Mouse (Mus musculus): Measurements from ENCODE around the gene Stab1. TPM values are rescaled to one million over a fixed set of nuclear protein-coding genes. Genes with fewer than 3 reads are reported as not detected.

The Stab1 gene
- polyA plus RNA-seq, 1 experiment: 17.0 TPM

- no peak overlapping the region for H3K4me3 ChIP-seq (ENCODE audit: insufficient read depth, low read length)
- no peaks in the 10 kb centered on the region for H3K4me1 ChIP-seq (ENCODE audit: control insufficient read depth, insufficient read depth, low read length)
- H3K27ac ChIP-seq (ENCODE audit: insufficient read depth, low read length): no peak overlapping the region
- TF ChIP-seq CTCF (IDR thresholded peaks at IDR 0.05; ENCODE audit: extremely low read depth, insufficient read depth, low read length): no peak
- TF ChIP-seq POLR2A (IDR thresholded peaks at IDR 0.05; ENCODE audit: extremely low read depth, insufficient read depth, low read length): no peak
Observed at GRCm38 (mm10) chr14:31161191-31161590, 7.2 kb downstream of the Stab1 start.

GRCm38 (mm10) chr14:31160196-31161150 lies 8.0 kb downstream of the Stab1 start:
- TF ChIP-seq CTCF (IDR thresholded peaks at IDR 0.05; ENCODE audit: extremely low read depth, insufficient read depth, low read length) (no peak), POLR2A (IDR thresholded peaks at IDR 0.05; ENCODE audit: extremely low read depth, insufficient read depth, low read length) (no peak)
- H3K4me3 ChIP-seq (ENCODE audit: insufficient read depth, low read length): no peak overlapping the region
- H3K27ac ChIP-seq (ENCODE audit: insufficient read depth, low read length): no peak overlapping the region
- no peaks in the 10 kb centered on the region for H3K4me1 ChIP-seq (ENCODE audit: control insufficient read depth, insufficient read depth, low read length)

- Histone ChIP-seq H3K27ac (ENCODE audit: insufficient read depth, low read length) (no peak overlapping the region), H3K4me1 (ENCODE audit: control insufficient read depth, insufficient read depth, low read length) (no peaks in the 10 kb centered on the region), H3K4me3 (ENCODE audit: insufficient read depth, low read length) (no peak overlapping the region)
- TF ChIP-seq CTCF (IDR thresholded peaks at IDR 0.05; ENCODE audit: extremely low read depth, insufficient read depth, low read length) (no peak), POLR2A (IDR thresholded peaks at IDR 0.05; ENCODE audit: extremely low read depth, insufficient read depth, low read length) (no peak)
Observed at GRCm38 (mm10) chr14:31145694-31146093, 22.7 kb downstream of the Stab1 start.

- Histone ChIP-seq H3K4me1 (ENCODE audit: control insufficient read depth, insufficient read depth, low read length) (no peaks in the 10 kb centered on the region), H3K4me3 (ENCODE audit: insufficient read depth, low read length) (no peak overlapping the region), H3K27ac (ENCODE audit: insufficient read depth, low read length) (no peak overlapping the region)
- TF ChIP-seq POLR2A (IDR thresholded peaks at IDR 0.05; ENCODE audit: extremely low read depth, insufficient read depth, low read length) (no peak), CTCF (IDR thresholded peaks at IDR 0.05; ENCODE audit: extremely low read depth, insufficient read depth, low read length) (no peak)
Observed at GRCm38 (mm10) chr14:31141011-31141410, 27.4 kb downstream of the Stab1 start.

- no peak overlapping the region for H3K4me3 ChIP-seq (ENCODE audit: insufficient read depth, low read length)
- H3K4me1 ChIP-seq (ENCODE audit: control insufficient read depth, insufficient read depth, low read length): no peaks in the 10 kb centered on the region
- TF ChIP-seq CTCF (IDR thresholded peaks at IDR 0.05; ENCODE audit: extremely low read depth, insufficient read depth, low read length) (no peak), POLR2A (IDR thresholded peaks at IDR 0.05; ENCODE audit: extremely low read depth, insufficient read depth, low read length) (no peak)
- H3K27ac ChIP-seq (ENCODE audit: insufficient read depth, low read length): no peak overlapping the region
Observed at GRCm38 (mm10) chr14:31140141-31140540, 28.3 kb downstream of the Stab1 start.

GRCm38 (mm10) chr14:31139666-31140065 lies 28.8 kb downstream of the Stab1 start:
- no peak for TF ChIP-seq CTCF (IDR thresholded peaks at IDR 0.05; ENCODE audit: extremely low read depth, insufficient read depth, low read length)
- Histone ChIP-seq H3K4me3 (ENCODE audit: insufficient read depth, low read length) (no peak overlapping the region), H3K4me1 (ENCODE audit: control insufficient read depth, insufficient read depth, low read length) (no peaks in the 10 kb centered on the region), H3K27ac (ENCODE audit: insufficient read depth, low read length) (no peak overlapping the region)

GRCm38 (mm10) chr14:31138897-31139429 lies 29.5 kb downstream of the Stab1 start:
- Histone ChIP-seq H3K27ac (ENCODE audit: insufficient read depth, low read length) (no peak overlapping the region), H3K4me3 (ENCODE audit: insufficient read depth, low read length) (no peak overlapping the region), H3K4me1 (ENCODE audit: control insufficient read depth, insufficient read depth, low read length) (no peaks in the 10 kb centered on the region)
- TF ChIP-seq POLR2A (IDR thresholded peaks at IDR 0.05; ENCODE audit: extremely low read depth, insufficient read depth, low read length): no peak
- TF ChIP-seq CTCF (IDR thresholded peaks at IDR 0.05; ENCODE audit: extremely low read depth, insufficient read depth, low read length): no peak

- TF ChIP-seq POLR2A (IDR thresholded peaks at IDR 0.05; ENCODE audit: extremely low read depth, insufficient read depth, low read length): no peak
- TF ChIP-seq CTCF (IDR thresholded peaks at IDR 0.05; ENCODE audit: extremely low read depth, insufficient read depth, low read length): no peak
- Histone ChIP-seq H3K4me1 (ENCODE audit: control insufficient read depth, insufficient read depth, low read length) (no peaks in the 10 kb centered on the region), H3K4me3 (ENCODE audit: insufficient read depth, low read length) (no peak overlapping the region), H3K27ac (ENCODE audit: insufficient read depth, low read length) (no peak overlapping the region)
Observed at GRCm38 (mm10) chr14:31138219-31138896, 30.1 kb downstream of the Stab1 start.

- Histone ChIP-seq H3K4me1 (ENCODE audit: control insufficient read depth, insufficient read depth, low read length) (peaks cover 2% of the 10 kb centered on the region; the same call in 1 of the 2 replicates), H3K4me3 (ENCODE audit: insufficient read depth, low read length) (no peak overlapping the region), H3K27ac (ENCODE audit: insufficient read depth, low read length) (no peak overlapping the region)
- no peak for TF ChIP-seq POLR2A (IDR thresholded peaks at IDR 0.05; ENCODE audit: extremely low read depth, insufficient read depth, low read length)
Observed at GRCm38 (mm10) chr14:31137791-31138190, 30.6 kb downstream of the Stab1 start.

Data from cortical plate, adult 2 months (tissue).